Mouse (Mus musculus) mesoderm, embryonic 11.5 days (tissue): ENCODE results near the gene Pmis2.

ENCODE experiments used
- DNase-seq: peaks from one replicate; pipeline ENCODE4 v3.0.0-alpha.2; 2012; ENCODE audit warnings: low read depth, low spot score

Gene Pmis2

DNA sequence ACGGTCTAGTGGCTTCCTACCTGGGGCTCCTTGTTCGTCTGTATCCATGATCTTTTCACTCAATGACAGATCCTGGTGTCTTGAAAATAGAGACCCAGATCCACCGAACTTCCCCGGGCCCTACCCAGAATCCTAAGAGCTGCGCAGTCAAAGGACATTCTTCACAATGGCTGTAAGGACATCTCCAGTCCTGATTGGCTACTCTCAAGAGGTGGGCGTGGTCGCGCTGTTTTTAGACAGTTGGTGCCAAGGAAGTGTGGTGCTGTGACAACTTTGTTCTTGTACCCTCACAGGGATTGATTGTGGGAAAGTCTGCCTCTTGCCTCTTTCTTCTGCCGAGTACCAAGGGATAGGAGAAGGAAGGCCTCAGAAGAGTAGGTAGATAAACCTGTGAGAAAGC lies at the start of gene Pmis2:
Pmis2 (minus strand) TSS at position 126 of the 400 bp plus-strand sequence.
- DNase-seq, result no peak

DNA sequence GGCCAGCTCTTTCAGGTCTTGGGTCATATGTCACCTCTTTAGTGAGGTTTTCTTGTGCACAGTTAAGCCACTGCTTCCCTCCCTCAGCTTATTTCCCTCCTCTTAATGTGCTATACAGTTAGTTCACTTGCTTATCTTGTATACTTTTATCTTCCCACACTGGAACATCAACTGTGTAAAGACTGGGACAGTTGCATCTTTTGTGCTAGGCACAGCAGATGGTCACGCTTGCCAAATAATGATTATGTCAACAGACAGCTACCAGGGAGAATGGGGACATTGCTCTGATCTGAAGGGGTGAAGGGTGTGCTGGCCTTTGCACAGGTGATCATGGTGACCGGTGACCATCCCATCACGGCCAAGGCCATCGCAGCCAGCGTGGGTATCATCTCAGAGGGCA lies 48.3 kb upstream of the Pmis2 start:
- DNase-seq, result no peak

DNA sequence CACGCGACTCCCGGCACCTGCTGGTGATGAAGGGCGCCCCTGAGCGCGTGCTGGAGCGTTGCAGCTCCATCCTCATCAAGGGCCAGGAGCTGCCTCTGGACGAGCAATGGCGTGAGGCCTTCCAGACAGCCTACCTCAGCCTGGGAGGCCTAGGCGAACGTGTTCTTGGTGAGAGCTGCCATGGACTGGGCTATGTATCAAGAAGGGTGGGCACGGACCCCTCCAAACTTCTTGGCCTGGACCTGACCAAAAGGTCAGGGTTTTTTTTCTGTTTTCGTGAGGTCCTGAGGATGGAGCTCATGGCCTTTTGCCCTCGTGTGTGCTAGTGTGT lies 46.3 kb upstream of the Pmis2 start:
- no peak for DNase-seq

- peak; percentile 93 for DNase-seq
Measured at GRCm38 (mm10) chr7:30717006-30717715, 45.8 kb upstream of the Pmis2 start.

DNA sequence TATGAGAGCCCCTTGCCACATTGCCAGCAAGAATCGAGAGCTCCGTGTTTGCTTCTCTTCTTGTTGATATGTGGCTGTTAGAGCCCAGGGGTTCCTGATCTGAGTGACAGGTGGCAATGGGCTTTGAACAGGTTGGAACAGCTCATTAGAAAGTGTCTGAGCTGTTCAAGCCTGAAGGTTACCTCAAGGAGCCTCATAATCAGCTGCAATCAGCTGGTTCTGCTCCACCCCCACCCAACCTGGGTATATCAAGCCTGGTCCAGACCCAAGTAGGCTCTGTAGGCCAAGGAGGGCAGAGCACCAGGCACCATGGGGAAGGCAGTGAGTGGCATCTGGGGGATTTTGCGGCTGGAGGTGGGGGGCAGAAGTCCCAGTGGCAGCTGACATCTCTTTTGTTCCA lies 40.5 kb upstream of the Pmis2 start, which contains the start of gene Atp4a:
Atp4a (plus strand) TSS at position 268 of the 400 bp plus-strand sequence.
- no peak for DNase-seq

- DNase-seq, result no peak
Measured at GRCm38 (mm10) chr7:30707441-30707840, 36.0 kb upstream of the Pmis2 start.

GRCm38 (mm10) chr7:30706214-30706882 lies 34.9 kb upstream of the Pmis2 start:
- no peak for DNase-seq

DNA sequence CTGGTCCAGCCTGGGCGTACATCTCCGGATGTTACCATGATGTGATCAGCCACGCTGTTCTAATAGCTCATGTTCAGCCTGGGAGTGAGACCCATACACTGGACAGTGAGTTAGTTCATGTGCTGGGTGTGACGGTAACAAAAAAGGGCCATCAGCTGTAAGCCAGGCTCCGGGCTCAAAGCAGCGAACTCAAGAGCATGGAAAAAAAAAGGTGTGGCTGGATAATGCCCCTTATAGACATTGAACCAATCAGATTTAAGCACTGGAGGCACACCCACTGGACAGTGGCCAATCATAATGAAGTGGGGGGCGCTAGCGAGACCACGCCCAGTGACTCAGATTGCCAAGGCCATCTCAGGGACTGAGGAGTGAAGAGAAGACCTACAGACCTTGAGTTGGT lies 27.2 kb upstream of the Pmis2 start, which contains the start of gene 2200002J24Rik:
2200002J24Rik (plus strand) TSS at position 338 of the 400 bp plus-strand sequence.
- DNase-seq, result no peak

DNA sequence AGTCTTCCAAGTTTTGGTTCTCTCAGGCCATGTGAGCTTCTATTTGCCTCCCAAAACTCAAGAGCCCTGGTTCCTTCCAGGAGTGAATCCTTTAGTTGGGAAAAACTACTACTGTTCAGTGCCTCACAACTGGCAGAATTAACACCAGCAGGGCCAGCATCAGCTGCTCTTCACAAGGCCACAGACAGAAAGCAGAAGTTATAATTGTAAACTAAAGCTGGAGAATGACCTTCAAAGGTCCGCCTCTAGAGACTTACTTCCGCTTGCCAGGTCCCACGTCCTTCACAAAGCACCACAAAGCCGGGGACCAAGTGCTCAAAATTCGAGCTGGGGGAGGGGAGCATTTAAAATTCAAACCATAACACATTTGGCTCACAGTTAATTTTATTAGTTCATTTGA lies 26.7 kb upstream of the Pmis2 start:
- DNase-seq, result no peak

GRCm38 (mm10) chr7:30688325-30688724 lies 16.9 kb upstream of the Pmis2 start:
- DNase-seq, result no peak

- no peak for DNase-seq
Measured at GRCm38 (mm10) chr7:30683425-30683824, 12.0 kb upstream of the Pmis2 start.

DNA sequence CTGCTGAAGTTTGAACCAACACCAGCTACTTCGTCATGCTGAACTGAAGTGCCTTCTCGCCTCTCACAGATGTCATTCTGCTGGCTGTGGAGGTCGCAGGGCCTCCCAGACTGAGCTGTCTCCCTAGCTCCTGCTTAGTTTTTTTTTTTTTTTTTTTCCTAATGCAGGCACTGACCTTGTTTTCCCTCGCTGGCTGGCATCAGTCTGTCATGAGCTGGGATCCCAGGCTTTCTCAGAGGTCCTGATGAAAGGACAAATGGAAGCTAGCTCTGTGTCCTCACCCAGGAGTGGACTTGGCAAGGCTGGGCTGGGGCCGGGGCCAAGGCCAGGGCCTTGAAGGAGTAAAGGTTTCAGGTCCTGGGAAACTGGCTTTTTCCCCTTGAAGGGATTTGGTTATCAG lies 10.5 kb upstream of the Pmis2 start:
- DNase-seq, result no peak

DNA sequence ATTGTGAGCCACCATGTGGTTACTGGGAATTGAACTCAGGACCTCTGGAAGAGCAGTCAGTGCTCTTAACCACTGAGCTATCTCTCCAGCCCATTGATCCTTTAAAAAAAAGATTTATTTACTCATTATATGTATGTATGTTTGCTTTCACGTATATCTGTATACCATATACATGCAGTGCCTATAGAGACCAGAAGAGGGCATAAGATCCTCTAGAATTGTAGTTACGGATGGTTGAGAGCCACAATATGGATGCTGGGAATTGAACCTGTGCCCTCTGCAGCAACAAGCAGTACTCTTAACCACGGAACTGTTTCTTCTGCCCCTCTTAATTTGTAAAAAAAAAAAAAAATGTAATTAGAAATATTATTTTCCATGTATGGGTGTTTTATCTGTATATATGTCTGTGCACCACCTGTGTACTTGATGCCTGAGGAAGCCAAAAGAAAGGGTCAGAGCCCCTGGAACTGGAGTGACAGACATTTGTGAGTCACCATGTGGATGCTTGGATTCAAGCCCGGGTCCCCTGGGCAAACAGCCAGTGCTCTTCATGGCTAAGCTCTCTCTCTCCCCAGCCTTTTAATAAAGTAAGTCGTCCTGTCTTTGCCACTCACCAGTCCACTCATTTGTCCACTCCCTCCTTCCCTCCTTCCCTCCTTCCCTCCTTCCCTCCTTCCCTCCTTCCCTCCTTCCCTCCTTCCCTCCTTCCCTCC lies 7.0 kb upstream of the Pmis2 start:
- no peak for DNase-seq

DNA sequence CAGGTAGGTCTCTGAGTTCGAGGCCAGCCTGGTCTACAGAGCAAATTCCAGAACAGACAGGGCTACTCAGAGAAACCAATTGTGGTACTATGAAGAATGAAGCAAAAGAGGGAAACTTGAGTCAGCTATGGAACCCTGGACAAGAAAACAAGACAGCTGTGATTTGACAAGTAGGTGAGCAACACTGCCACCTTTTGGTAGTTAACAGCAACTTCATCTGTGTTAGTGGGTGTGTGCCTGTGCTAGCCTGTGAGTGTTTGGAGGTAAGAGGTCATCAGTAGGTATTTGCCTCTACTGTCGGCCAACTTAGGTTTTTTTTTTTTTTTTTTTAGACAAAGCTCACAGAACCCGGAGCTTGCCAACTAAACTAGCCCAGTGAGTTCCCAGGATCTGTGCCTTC lies 2.2 kb downstream of the Pmis2 start:
- DNase-seq, result peak; percentile 46

DNA sequence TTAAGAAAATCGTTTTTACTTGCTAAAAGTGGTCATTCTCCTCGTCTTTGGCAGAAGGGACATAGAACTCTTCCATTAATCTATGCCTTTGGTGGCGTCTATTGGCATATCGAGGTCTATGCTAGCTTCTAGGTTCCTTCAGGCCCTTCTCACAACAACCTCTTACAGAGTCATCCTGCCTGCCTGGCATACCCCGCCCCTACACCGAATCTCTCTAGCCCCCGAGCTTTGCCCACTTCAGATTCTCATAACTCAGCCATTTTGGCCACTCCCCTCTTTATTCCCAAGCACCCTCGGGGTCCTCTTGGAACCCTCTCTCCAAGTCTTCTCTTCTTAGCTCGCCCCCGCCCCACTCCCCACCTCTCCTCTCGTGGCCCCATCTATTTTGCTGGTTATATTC lies 6.1 kb downstream of the Pmis2 start:
- no peak for DNase-seq

DNA sequence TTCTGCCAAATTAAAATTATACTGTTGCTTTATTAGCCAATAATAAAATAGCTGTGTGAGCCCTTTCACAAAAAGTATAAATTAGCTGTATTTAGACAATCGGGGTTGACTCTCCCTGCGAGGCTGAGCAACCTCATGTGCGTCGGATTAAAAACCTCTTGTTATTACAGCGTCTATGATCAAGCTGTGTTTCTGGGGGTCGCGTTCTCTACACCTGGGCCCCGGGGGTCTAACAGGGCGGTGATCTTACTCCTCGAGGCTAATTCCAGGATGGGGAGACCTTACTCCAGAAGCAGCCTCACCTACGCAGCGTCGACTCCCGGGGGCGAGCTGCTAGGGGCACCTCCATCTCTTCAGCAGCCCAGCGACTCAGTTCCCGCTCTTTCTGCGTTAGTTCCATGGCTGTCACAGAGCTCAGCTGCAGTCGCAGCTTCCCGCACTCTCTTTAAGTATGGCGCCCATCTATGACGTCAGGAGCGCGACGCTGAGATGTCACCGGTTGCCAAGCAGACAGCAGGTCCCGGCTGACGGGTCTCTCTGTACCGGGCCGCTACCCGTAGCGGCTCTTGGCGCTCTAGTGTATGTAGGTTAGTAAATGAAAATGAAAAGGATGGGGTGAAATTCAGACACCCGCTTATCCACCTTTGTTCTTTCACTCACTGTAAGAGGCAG lies 6.7 kb downstream of the Pmis2 start, which contains the start of gene Haus5:
Haus5 (minus strand) TSS at position 466 of the 672 bp plus-strand sequence.
- DNase-seq, result peak; percentile 95

DNA sequence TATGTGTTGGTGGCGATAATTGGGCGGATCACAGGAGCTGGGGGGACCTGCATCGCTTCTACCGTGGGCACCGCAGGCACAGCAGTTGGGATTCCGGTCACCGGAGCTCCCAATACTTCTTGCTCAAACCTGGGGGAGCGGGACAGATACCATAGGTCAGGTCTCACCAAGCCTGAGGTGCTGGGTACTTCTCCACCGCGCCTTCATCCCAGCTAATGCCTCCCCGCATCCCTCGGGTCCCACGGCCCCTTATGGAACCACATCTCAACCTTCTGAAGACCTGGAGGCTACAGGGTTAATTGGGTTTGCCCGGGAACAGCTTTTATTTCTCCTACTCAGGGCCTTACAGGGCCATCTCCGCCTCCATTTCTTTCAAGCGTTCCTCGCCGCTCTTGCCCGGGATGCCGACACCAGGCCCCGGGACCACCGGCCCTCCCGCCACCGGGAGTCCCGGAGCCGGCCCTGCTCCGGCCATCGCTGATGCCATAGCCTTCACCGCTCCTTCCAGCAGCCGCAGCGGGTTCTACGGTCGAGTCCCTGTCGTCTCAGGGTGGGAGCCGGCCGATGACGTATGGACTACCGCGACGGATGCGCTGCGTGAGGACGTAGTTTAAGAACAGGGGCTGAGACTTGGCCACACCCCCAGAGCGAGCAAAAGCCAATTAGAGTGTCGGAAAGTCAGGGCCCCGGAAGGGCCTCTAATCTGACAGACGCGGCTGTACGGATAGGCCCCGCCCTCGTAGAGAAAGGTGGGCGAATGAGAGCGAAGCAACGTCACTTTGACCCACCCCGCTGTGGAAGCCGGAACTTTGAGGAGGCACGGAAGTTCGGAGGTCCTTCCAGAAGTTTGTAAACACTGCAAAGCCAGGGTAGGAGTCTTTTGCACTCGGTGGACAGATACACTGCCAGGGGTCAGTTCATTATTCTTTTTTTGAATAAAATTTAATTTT lies 21.5 kb downstream of the Pmis2 start, which contains the start of gene Rbm42:
Rbm42 (minus strand) TSS at position 727 of the 950 bp plus-strand sequence.
- DNase-seq, result peak; percentile 98

GRCm38 (mm10) chr7:30639083-30639482 lies 32.3 kb downstream of the Pmis2 start:
- DNase-seq, result no peak

GRCm38 (mm10) chr7:30636395-30636794 lies 35.0 kb downstream of the Pmis2 start:
- DNase-seq, result no peak

DNA sequence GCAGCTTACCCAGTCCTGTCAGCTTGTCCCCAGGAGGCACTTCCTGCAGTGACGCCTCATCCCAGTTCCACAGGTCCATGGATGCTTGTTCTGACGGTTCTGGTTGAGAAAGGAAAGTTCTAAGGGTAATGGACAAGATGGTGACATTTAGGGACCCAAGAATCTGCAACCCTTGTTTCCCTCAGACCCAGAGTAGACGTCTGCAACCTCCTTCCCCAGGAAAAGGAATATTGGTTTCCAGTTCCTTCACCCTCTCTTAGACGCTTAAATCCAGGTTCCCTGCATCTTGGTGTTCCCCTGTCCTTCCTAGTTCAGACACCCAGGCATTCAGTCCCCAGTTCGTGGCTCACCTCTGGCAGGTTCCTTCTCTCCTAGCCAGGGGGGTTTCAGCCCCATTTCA lies 35.7 kb downstream of the Pmis2 start, which contains the start of gene Etv2:
Etv2 (minus strand) TSS at position 101 of the 400 bp plus-strand sequence.
- no peak for DNase-seq

DNA sequence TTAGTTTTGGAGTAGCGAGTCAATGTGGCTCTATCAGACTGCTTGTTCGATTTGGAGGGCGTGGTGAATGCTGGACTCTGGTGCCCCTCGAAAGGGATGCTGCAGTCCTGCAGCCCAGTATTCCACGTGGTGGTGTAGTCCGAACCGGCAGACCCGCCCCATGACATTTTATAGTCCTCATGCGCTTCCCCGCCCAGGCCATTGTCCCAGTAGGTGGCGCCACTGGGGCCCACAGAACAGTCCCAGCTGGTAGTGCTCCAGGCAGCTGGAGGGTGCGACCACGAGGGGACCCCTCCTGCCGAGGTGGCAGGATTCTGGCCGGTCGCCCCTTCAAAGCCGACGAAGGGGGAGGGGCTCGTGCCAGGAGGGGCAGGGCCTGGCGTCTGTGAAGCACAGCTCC lies 36.8 kb downstream of the Pmis2 start:
- peak; percentile 84 for DNase-seq
